10 mouse cellular contexts compared by ENCODE assay signal in the genomic region with DNA sequence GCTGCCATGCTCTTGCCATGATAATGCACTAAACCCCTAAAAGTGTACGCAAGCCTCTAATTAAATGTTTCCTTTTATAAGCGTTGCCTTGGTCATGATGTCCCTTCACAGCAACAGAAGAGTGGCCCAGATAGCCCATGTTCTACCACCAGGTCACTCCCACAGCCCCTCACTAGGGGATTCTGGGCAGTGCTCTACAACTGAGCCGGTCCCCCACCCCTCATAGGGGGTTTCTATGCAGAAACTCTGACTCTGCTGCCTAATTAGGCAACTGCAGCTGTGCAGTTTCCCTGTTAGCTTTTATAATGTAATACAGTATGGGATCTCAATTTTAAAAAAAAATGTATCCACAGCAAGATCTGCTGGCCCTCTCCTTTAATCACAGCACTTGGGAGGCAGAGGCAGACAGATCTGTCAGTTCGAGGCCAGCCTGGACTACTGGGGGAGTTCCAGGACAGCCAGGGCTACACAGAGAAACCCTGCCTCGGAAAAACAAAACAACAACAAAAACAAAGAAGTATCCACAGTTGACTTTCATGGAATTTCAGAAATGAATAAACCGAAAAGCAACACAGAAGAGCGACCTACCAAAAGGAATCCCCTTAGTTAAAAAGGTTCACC. TPM values are rescaled to one million over a fixed set of nuclear protein-coding genes. Genes with fewer than 3 reads are reported as not detected.
DNase-seq lines count a peak whose midpoint lies in the region; ATAC-seq and TF ChIP-seq lines count a peak whose summit lies in the region.
"Had no signal": no experiment of that assay in that cellular context is flagged by ENCODE, and none has a peak within 500 bp of the region (broad histone marks: within the 10 kb centered on the region; RNA-seq: fewer than 3 reads in every experiment).

No protein-coding gene starts in this region.

- no peak overlapping the region for H3K27ac ChIP-seq in heart, embryonic 12.5 days (ENCODE audit: poor library complexity, severe bottlenecking)
- no peak overlapping the region for H3K27ac ChIP-seq in forebrain, embryonic 13.5 days
- no peak overlapping the region for H3K27ac ChIP-seq in liver, embryonic 14.5 days

- no peak for TF ChIP-seq EP300 in liver, embryonic 14.5 days (IDR thresholded peaks at IDR 0.05; ENCODE audit: low read depth)

- ATAC-seq in heart, embryonic 12.5 days (ENCODE audit: insufficient number of reproducible peaks, low FRiP score), result 0 out of 2 replicates have a peak, but pooled peaks have one; percentile 5
- ATAC-seq in forebrain, embryonic 13.5 days, result peak; percentile 68
- ATAC-seq in liver, embryonic 14.5 days (ENCODE audit: insufficient read depth), result peak; percentile 13; the same call in 1 of the 2 replicates

- H3K4me1 ChIP-seq in heart, embryonic 12.5 days (replicated peaks), result peaks cover 4% of the 10 kb centered on the region; the same call in 1 of the 2 replicates
- H3K4me1 ChIP-seq in E14TG2a.4 (replicated peaks; ENCODE audit: low read depth, low read length), result peaks cover 27% of the 10 kb centered on the region
- peaks cover 11% of the 10 kb centered on the region for H3K4me1 ChIP-seq in forebrain, embryonic 13.5 days
- no peaks in the 10 kb centered on the region; a peak in 1 of 4 replicates for H3K4me1 ChIP-seq in liver, embryonic 14.5 days (replicated peaks; ENCODE audit: control insufficient read depth in 2 of 2, insufficient read depth in 2 of 2, low read length in 1 of 2)

- DNase-seq in heart, postnatal 25 days (ENCODE audit: low spot score), result no peak
- no peak for DNase-seq in liver, embryonic 14.5 days (ENCODE audit: low read depth in 3 of 3, low spot score in 3 of 3)
- DNase-seq in urinary bladder, postnatal 36 days (ENCODE audit: low spot score in 2 of 2), result no peak
- DNase-seq in cerebellum, adult 9-11 months, result no peak
- DNase-seq in adrenal gland, postnatal 36 days, result no peak

- peak overlapping the region; percentile 90 for H3K4me2 ChIP-seq in heart, embryonic 12.5 days
- peak overlapping the region; percentile 80 for H3K4me2 ChIP-seq in forebrain, embryonic 13.5 days
- peak overlapping the region; percentile 73 for H3K4me2 ChIP-seq in liver, embryonic 14.5 days (ENCODE audit: low read depth)

- H3K4me3 ChIP-seq in heart, embryonic 12.5 days, result peak overlapping the region; percentile 80
- peak overlapping the region; percentile 83 for H3K4me3 ChIP-seq in E14TG2a.4 (replicated peaks; ENCODE audit: low read length)
- peak overlapping the region; percentile 66 for H3K4me3 ChIP-seq in forebrain, embryonic 13.5 days
- peak overlapping the region; percentile 59 to 61 for H3K4me3 ChIP-seq in liver, embryonic 14.5 days (ENCODE audit: insufficient read depth in 1 of 2, low read depth in 2 of 2, low read length in 2 of 2)

- no peak for TF ChIP-seq CTCF in E14TG2a.4 (conservative IDR thresholded peaks at IDR 0.05; ENCODE audit: low read length)
- TF ChIP-seq CTCF in liver, embryonic 14.5 days (IDR thresholded peaks at IDR 0.05; ENCODE audit: low read depth), result no peak

- 0 out of 2 replicates have a peak, but pooled peaks cover 2% of the 10 kb centered on the region for H3K9me3 ChIP-seq in heart, embryonic 12.5 days (replicated peaks)
- no peaks in the 10 kb centered on the region for H3K9me3 ChIP-seq in E14TG2a.4 (ENCODE audit: low read length)
- H3K9me3 ChIP-seq in forebrain, embryonic 13.5 days (replicated peaks), result no peaks in the 10 kb centered on the region
- H3K9me3 ChIP-seq in liver, embryonic 14.5 days (ENCODE audit: control insufficient read depth, low read length), result no peaks in the 10 kb centered on the region

- intact Hi-C loops in heart, postnatal 25 days (cut with DNase I), result loop anchor here (2.0 to 5.0 kb wide), 4 partner anchors 15 to 157 kb away; a partner anchor contains a TSS

- H3K36me3 ChIP-seq in heart, embryonic 12.5 days, result peaks cover 15% of the 10 kb centered on the region
- peaks cover 25% of the 10 kb centered on the region for H3K36me3 ChIP-seq in E14TG2a.4 (ENCODE audit: insufficient read depth, low read length)
- peaks cover 14% of the 10 kb centered on the region for H3K36me3 ChIP-seq in forebrain, embryonic 13.5 days (ENCODE audit: poor library complexity, severe bottlenecking)
- H3K36me3 ChIP-seq in liver, embryonic 14.5 days (replicated peaks; ENCODE audit: control insufficient read depth, insufficient read depth, low read depth), result no peaks in the 10 kb centered on the region

- H3K9ac ChIP-seq in heart, embryonic 12.5 days, result peak overlapping the region; percentile 88; the same call in 1 of the 2 replicates
- peak overlapping the region; percentile 84 for H3K9ac ChIP-seq in forebrain, embryonic 13.5 days
- H3K9ac ChIP-seq in liver, embryonic 14.5 days (replicated peaks), result peak overlapping the region; percentile 20; the same call in 1 of the 2 replicates

- WGBS in heart, embryonic 12.5 days, result 36% methylated on average over 7 of the region's 7 CpGs
- WGBS in forebrain, embryonic 13.5 days, result 35% methylated on average over 7 of the region's 7 CpGs
- WGBS in liver, embryonic 14.5 days (ENCODE audit: insufficient replicate concordance), result 31% methylated on average over 7 of the region's 7 CpGs

- H3K27me3 ChIP-seq in heart, embryonic 12.5 days (replicated peaks), result no peaks in the 10 kb centered on the region
- no peaks in the 10 kb centered on the region for H3K27me3 ChIP-seq in E14TG2a.4 (ENCODE audit: insufficient read depth, low read length)
- H3K27me3 ChIP-seq in forebrain, embryonic 13.5 days, result no peaks in the 10 kb centered on the region
- no peaks in the 10 kb centered on the region for H3K27me3 ChIP-seq in liver, embryonic 14.5 days (ENCODE audit: control insufficient read depth, insufficient read depth, low read length)

RNA-seq across cellular contexts. Expression of a gene that starts 0.4 kb away (rescaled TPM):
- polyA plus RNA-seq in heart, embryonic 12.5 days (2016; fragmentation: Nextera tagmentation; extraction: Ambion mirVana), result 5.4 and 6.0 TPM in 2 replicates
- 1 to 10 TPM; 3.2 to 3.7 TPM for total RNA-seq in heart, postnatal 25 days (2021)
- 9.3 and 9.4 TPM in 2 replicates for polyA plus RNA-seq in forebrain, embryonic 13.5 days (2015; fragmentation: Nextera tagmentation; extraction: Ambion mirVana)
- polyA plus RNA-seq in liver, embryonic 14.5 days (2012; rRNA removed), result 0.58 and 7.6 TPM in 2 replicates
- 0.75 and 1.3 TPM in 2 replicates for polyA plus RNA-seq in liver, embryonic 14.5 days (2014; fragmentation: Nextera tagmentation; extraction: Ambion mirVana)
- 1 to 10 TPM; 4.7 to 5.2 TPM for total RNA-seq in adrenal gland, postnatal 36 days (2021)
- total RNA-seq: monocyte, adult 5-6 weeks had no signal

RNA-seq across cellular contexts. Expression of a gene that starts 15.2 kb away (rescaled TPM):
- polyA plus RNA-seq in heart, embryonic 12.5 days (2016; fragmentation: Nextera tagmentation; extraction: Ambion mirVana), result 2.2 and 2.5 TPM in 2 replicates
- 1 to 10 TPM; 1.7 to 1.8 TPM for total RNA-seq in heart, postnatal 25 days (2021)
- polyA plus RNA-seq in forebrain, embryonic 13.5 days (2015; fragmentation: Nextera tagmentation; extraction: Ambion mirVana), result 2.5 and 3.4 TPM in 2 replicates
- polyA plus RNA-seq in liver, embryonic 14.5 days (2012; rRNA removed), result 0.21 and 0.26 TPM in 2 replicates
- polyA plus RNA-seq in liver, embryonic 14.5 days (2014; fragmentation: Nextera tagmentation; extraction: Ambion mirVana), result 0.09 and 0.54 TPM in 2 replicates
- total RNA-seq in adrenal gland, postnatal 36 days (2021), result 1 to 10 TPM; 2.0 to 2.1 TPM
- total RNA-seq: CH12.LX; monocyte, adult 5-6 weeks had no signal

RNA-seq across cellular contexts. Expression of a gene that starts 31.3 kb away (rescaled TPM):
- polyA plus RNA-seq in heart, embryonic 12.5 days (2016; fragmentation: Nextera tagmentation; extraction: Ambion mirVana), result 17.0 and 17.7 TPM in 2 replicates
- total RNA-seq in heart, postnatal 25 days (2021), result 1 to 10 TPM; 3.1 to 4.5 TPM
- 44.0 and 46.2 TPM in 2 replicates for polyA plus RNA-seq in forebrain, embryonic 13.5 days (2015; fragmentation: Nextera tagmentation; extraction: Ambion mirVana)
- polyA plus RNA-seq in liver, embryonic 14.5 days (2012; rRNA removed), result 2.3 and 2.6 TPM in 2 replicates
- polyA plus RNA-seq in liver, embryonic 14.5 days (2014; fragmentation: Nextera tagmentation; extraction: Ambion mirVana), result 1.6 and 2.1 TPM in 2 replicates
- 10 to 100 TPM in 1 of 2 experiments, 1 to 10 TPM in 1; 8.8 to 10.3 TPM for total RNA-seq in adrenal gland, postnatal 36 days (2021)

RNA-seq across cellular contexts. Expression of a gene that starts 32.4 kb away (rescaled TPM):
- polyA plus RNA-seq in heart, embryonic 12.5 days (2016; fragmentation: Nextera tagmentation; extraction: Ambion mirVana), result 3.1 and 4.6 TPM in 2 replicates
- total RNA-seq in heart, postnatal 25 days (2021), result 1 to 10 TPM; 1.7 to 2.1 TPM
- polyA plus RNA-seq in forebrain, embryonic 13.5 days (2015; fragmentation: Nextera tagmentation; extraction: Ambion mirVana), result 4.5 and 4.6 TPM in 2 replicates
- 0.80 and 0.97 TPM in 2 replicates for polyA plus RNA-seq in liver, embryonic 14.5 days (2012; rRNA removed)
- polyA plus RNA-seq in liver, embryonic 14.5 days (2014; fragmentation: Nextera tagmentation; extraction: Ambion mirVana), result 0.65 and 0.73 TPM in 2 replicates
- 1 to 10 TPM; 3.4 to 3.8 TPM for total RNA-seq in adrenal gland, postnatal 36 days (2021)
- total RNA-seq: CH12.LX had no signal

RNA-seq across cellular contexts. Expression of a gene that starts 46.7 kb away (rescaled TPM):
- polyA plus RNA-seq in heart, embryonic 12.5 days (2016; fragmentation: Nextera tagmentation; extraction: Ambion mirVana), result 5.5 and 5.6 TPM in 2 replicates
- 1 to 10 TPM; 1.8 to 2.5 TPM for total RNA-seq in heart, postnatal 25 days (2021)
- 20.1 and 20.9 TPM in 2 replicates for polyA plus RNA-seq in forebrain, embryonic 13.5 days (2015; fragmentation: Nextera tagmentation; extraction: Ambion mirVana)
- polyA plus RNA-seq in liver, embryonic 14.5 days (2012; rRNA removed), result 1.5 and 1.8 TPM in 2 replicates
- polyA plus RNA-seq in liver, embryonic 14.5 days (2014; fragmentation: Nextera tagmentation; extraction: Ambion mirVana), result 1.4 TPM in 2 replicates
- total RNA-seq in adrenal gland, postnatal 36 days (2021), result 1 to 10 TPM; 3.1 to 4.0 TPM

Comparison
In these comparisons a context has a peak if more than half of its experiments do, and no peak if none do; other contexts are left out.
1. ATAC-seq: peak in every context shown above with its lines; median percentile 68 in forebrain, embryonic 13.5 days; 13 in liver, embryonic 14.5 days; 5 in heart, embryonic 12.5 days.
2. H3K9ac ChIP-seq: peak in every context shown above with its lines; median percentile 88 in heart, embryonic 12.5 days; 84 in forebrain, embryonic 13.5 days; 20 in liver, embryonic 14.5 days.